Mouse (Mus musculus) neural tube, embryonic 15.5 days (tissue): ENCODE measurements around the gene Cdc6. TPM values are rescaled to one million over a fixed set of nuclear protein-coding genes. Genes with fewer than 3 reads are reported as not detected.

Source experiments
- ATAC-seq: fragments of 200-750 bp; cut with Nextera tagmentation; 2 replicates; pipeline ENCODE4 v1.8.0; 2017; ENCODE audit warnings: mild to moderate bottlenecking, moderate TSS enrichment, moderate library complexity; ENCODE audit not compliant: low FRiP score
- H3K27ac ChIP-seq: fragments of 300-500 bp; sonication (generic); replicated peaks from 2 replicates; pipeline ENCODE4 v1.5.1; 2015; ENCODE audit warnings: mild to moderate bottlenecking, inconsistent platforms
- H3K27me3 ChIP-seq: fragments of 300-500 bp; sonication (generic); replicated peaks from 2 replicates; pipeline ENCODE4 v1.6.1; 2015; ENCODE audit warnings: inconsistent platforms
- H3K36me3 ChIP-seq: fragments of 300-500 bp; sonication (generic); 2 replicates; pipeline ENCODE4 v1.6.1; 2015; ENCODE audit warnings: inconsistent platforms
- H3K4me1 ChIP-seq: fragments of 300-500 bp; sonication (generic); 2 replicates; pipeline ENCODE4 v1.6.1; 2015; ENCODE audit warnings: inconsistent platforms
- H3K4me2 ChIP-seq: fragments of 300-500 bp; sonication (generic); 2 replicates; pipeline ENCODE4 v1.6.1; 2015; ENCODE audit warnings: inconsistent platforms, mild to moderate bottlenecking, moderate library complexity
- H3K4me3 ChIP-seq: fragments of 300-500 bp; sonication (generic); replicated peaks from 2 replicates; pipeline ENCODE4 v1.5.1; 2015; ENCODE audit warnings: mild to moderate bottlenecking, inconsistent platforms
- H3K9ac ChIP-seq: fragments of 300-500 bp; sonication (generic); replicated peaks from 2 replicates; pipeline ENCODE4 v1.6.1; 2015; ENCODE audit warnings: mild to moderate bottlenecking, inconsistent platforms
- H3K9me3 ChIP-seq: fragments of 300-500 bp; sonication (generic); replicated peaks from 2 replicates; pipeline ENCODE4 v1.6.1; 2016; ENCODE audit warnings: inconsistent platforms
- WGBS: fragments of 180-500 bp; shearing (Covaris S2); methylation state at CpG from one replicate; pipeline ENCODE4 v1.1.7; 2015; ENCODE audit warnings: mixed read lengths; 5-methylcytosine and 5-hydroxymethylcytosine counted together
- polyA plus RNA-seq: library from polyadenylated mRNA; unstranded; fragments of >200 nt; fragmentation: Nextera tagmentation; extraction: Ambion mirVana; gene quantifications from 2 replicates; pipeline ENCODE4 v1.2.1, GENCODE M21; 2015

Gene Cdc6
- polyA plus RNA-seq, 1 experiment from 2014 or later: 3.8 TPM

- Histone ChIP-seq H3K27me3 (no peaks in the 10 kb centered on the region), H3K4me1 (peaks cover 10% of the 10 kb centered on the region), H3K27ac (no peak overlapping the region), H3K4me2 (no peak overlapping the region), H3K4me3 (no peak overlapping the region), H3K36me3 (peaks cover 7% of the 10 kb centered on the region; the same call in 1 of the 2 replicates), H3K9ac (no peak overlapping the region), H3K9me3 (no peaks in the 10 kb centered on the region)
- WGBS: 75% methylated on average over 9 of the region's 9 CpGs
- no peak for ATAC-seq
Measured at GRCm38 (mm10) chr11:98877001-98877400, 30.6 kb upstream of the Cdc6 start.

GRCm38 (mm10) chr11:98887703-98888102, 19.9 kb upstream of the Cdc6 start:
- no peak for ATAC-seq
- H3K36me3 ChIP-seq: peaks cover 73% of the 10 kb centered on the region
- no peaks in the 10 kb centered on the region for H3K9me3 ChIP-seq
- H3K27me3 ChIP-seq: no peaks in the 10 kb centered on the region
- H3K4me3 ChIP-seq: no peak overlapping the region
- no peak overlapping the region for H3K27ac ChIP-seq
- no peaks in the 10 kb centered on the region for H3K4me1 ChIP-seq
- no peak overlapping the region for H3K4me2 ChIP-seq
- 97% methylated on average over 3 of the region's 3 CpGs for WGBS
- no peak overlapping the region for H3K9ac ChIP-seq

DNA sequence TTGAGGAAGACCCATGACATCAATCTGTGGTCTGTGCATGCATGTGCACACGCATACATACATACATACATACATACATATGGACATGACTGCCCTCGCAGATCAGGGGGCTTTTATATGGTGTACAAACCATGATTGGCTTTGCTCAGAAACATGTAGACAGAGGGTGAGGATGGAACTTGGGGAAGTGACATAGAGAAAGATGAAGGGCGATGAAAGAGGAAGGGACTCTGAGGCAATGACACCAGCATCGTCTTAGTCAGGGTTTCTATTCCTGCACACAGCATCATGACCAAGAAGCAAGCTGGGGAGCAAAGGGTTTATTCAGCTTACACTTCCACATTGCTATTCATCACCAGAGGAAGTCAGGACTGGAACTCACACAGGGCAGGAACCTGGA, 18.5 kb upstream of the Cdc6 start:
- Histone ChIP-seq H3K4me3 (no peak overlapping the region), H3K36me3 (peaks cover 87% of the 10 kb centered on the region), H3K9ac (no peak overlapping the region), H3K27ac (no peak overlapping the region), H3K27me3 (no peaks in the 10 kb centered on the region), H3K9me3 (no peaks in the 10 kb centered on the region), H3K4me1 (no peaks in the 10 kb centered on the region), H3K4me2 (no peak overlapping the region)
- over 99% methylated on average over 4 of the region's 4 CpGs for WGBS
- no peak for ATAC-seq

DNA sequence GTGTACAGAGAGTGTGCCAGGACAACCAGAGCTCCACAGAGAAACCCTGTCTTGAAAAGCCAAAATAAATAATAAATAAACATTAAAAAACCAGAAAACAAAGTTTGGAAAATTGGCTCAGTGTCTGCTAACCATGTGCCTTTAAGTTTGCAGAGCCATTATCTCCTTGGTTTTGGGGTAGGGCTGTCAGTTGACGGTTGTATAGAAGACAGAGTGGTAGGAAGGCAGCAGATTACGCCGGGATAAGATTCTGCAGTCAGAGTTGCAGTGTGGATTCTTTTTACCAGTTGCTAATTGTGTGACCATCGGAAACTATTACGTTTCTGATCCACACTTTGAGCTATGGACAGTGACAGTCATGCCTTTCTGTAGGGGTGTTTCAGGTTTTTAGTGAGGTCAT, 17.6 kb upstream of the Cdc6 start:
- no peaks in the 10 kb centered on the region for H3K27me3 ChIP-seq
- no peak overlapping the region for H3K27ac ChIP-seq
- H3K9ac ChIP-seq: no peak overlapping the region
- no peak overlapping the region for H3K4me3 ChIP-seq
- no peak for ATAC-seq
- WGBS: 94% methylated on average over 5 of the region's 5 CpGs
- H3K4me2 ChIP-seq: no peak overlapping the region
- peaks cover 88% of the 10 kb centered on the region for H3K36me3 ChIP-seq
- no peaks in the 10 kb centered on the region for H3K9me3 ChIP-seq
- no peaks in the 10 kb centered on the region for H3K4me1 ChIP-seq

GRCm38 (mm10) chr11:98892426-98892825, 15.2 kb upstream of the Cdc6 start:
- H3K4me2 ChIP-seq: no peak overlapping the region
- H3K27ac ChIP-seq: no peak overlapping the region
- no peaks in the 10 kb centered on the region for H3K4me1 ChIP-seq
- no peak overlapping the region for H3K9ac ChIP-seq
- no peak for ATAC-seq
- WGBS: 60% methylated on average over 5 of the region's 5 CpGs
- H3K4me3 ChIP-seq: no peak overlapping the region
- H3K9me3 ChIP-seq: no peaks in the 10 kb centered on the region
- no peaks in the 10 kb centered on the region for H3K27me3 ChIP-seq
- peaks cover 85% of the 10 kb centered on the region for H3K36me3 ChIP-seq

GRCm38 (mm10) chr11:98900529-98901125, 7.0 kb upstream of the Cdc6 start:
- WGBS: 85% methylated on average over 12 of the region's 12 CpGs
- Histone ChIP-seq H3K27ac (no peak overlapping the region), H3K4me3 (no peak overlapping the region), H3K4me2 (no peak overlapping the region), H3K36me3 (peaks cover 64% of the 10 kb centered on the region), H3K27me3 (no peaks in the 10 kb centered on the region), H3K4me1 (no peaks in the 10 kb centered on the region), H3K9me3 (no peaks in the 10 kb centered on the region), H3K9ac (no peak overlapping the region)
- ATAC-seq: no peak

DNA sequence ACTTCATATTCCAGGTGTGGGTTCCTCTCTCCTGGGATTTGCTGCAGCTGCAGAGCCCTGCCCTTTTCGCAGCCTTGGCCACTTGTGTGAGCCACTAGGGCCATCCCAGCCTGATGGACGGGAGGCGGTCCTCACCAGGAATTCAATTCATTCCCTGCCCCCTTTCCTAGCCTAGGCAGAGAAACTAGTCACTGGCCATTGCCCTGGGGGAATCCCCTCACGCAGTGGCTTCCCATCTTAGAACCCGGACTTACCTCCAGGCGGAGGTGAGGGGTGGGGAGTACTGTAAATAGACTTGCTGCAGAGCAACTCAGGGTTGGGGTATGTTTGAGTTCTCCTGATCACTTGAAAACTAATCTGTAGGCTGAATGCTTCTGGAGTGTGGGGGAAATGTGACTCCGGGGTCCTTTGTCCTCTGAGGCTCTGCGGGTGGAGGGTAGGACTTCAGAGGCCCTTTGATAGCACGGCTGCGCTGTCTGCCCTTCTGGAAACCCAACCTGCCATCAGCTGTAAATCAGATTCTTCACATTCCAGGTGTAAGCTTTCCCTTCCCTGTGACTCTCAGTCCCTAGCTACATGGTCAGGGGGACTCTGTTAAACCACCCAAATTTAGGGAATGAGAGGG, 4.9 kb upstream of the Cdc6 start:
- Histone ChIP-seq H3K27ac (no peak overlapping the region), H3K9ac (no peak overlapping the region)

DNA sequence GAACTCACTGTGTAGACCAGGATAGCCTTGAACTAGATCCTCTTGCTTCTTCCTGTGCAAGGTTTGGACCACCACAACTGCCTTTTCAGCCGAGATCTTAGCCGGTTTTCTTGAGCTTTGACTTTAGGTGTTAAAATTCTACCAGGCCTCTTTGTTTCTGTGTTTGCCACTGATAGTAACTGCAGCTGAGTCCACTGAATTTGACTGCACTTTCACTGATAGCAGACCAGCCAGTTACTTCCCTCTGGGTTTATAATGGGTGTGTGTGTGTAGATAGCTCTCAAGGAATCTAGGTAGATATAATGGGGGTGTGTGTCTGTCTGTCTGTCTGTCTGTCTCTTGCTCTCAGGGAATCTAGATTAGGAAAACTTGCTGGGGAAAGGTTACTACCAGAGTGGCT, 3.0 kb upstream of the Cdc6 start:
- H3K36me3 ChIP-seq: peaks cover 36% of the 10 kb centered on the region
- WGBS: 83% methylated on average over 2 of the region's 2 CpGs
- H3K4me2 ChIP-seq: no peak overlapping the region
- peaks cover 15% of the 10 kb centered on the region for H3K4me1 ChIP-seq
- no peak overlapping the region for H3K27ac ChIP-seq
- no peak overlapping the region for H3K9ac ChIP-seq
- no peaks in the 10 kb centered on the region for H3K9me3 ChIP-seq
- no peak overlapping the region for H3K4me3 ChIP-seq
- no peak for ATAC-seq
- no peaks in the 10 kb centered on the region for H3K27me3 ChIP-seq

More for the DNA sequence above, 4.9 kb upstream of the Cdc6 start:
- Histone ChIP-seq H3K9me3 (no peaks in the 10 kb centered on the region), H3K27me3 (no peaks in the 10 kb centered on the region), H3K36me3 (peaks cover 50% of the 10 kb centered on the region), H3K4me3 (no peak overlapping the region), H3K4me2 (no peak overlapping the region), H3K4me1 (peaks cover 6% of the 10 kb centered on the region)
- WGBS: 14% methylated on average over 10 of the region's 10 CpGs
- ATAC-seq: no peak

DNA sequence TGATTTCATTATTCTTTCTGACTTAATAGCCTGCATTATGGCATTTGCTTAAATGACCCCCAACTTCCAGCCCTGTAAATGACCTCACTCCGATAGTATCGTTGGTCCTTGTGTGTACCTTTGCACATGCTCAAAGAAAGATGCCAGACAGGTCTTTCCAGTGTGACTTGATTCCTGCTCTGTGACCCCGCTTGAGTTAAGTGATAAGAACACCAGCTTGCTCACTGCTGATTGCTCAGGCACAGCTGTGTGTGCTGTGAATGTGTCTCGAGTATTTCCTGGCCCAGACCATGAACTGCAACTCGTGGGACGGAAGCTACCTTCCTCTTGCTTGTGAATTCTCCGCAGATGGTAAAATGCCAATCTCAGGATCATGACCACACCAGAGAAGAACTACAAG, 2.6 kb upstream of the Cdc6 start:
- Histone ChIP-seq H3K36me3 (peaks cover 31% of the 10 kb centered on the region), H3K27ac (no peak overlapping the region), H3K4me2 (no peak overlapping the region), H3K9me3 (no peaks in the 10 kb centered on the region), H3K4me1 (peaks cover 19% of the 10 kb centered on the region), H3K4me3 (no peak overlapping the region), H3K9ac (no peak overlapping the region), H3K27me3 (no peaks in the 10 kb centered on the region)
- 90% methylated on average over 7 of the region's 7 CpGs for WGBS
- no peak for ATAC-seq

- Histone ChIP-seq H3K27me3 (no peaks in the 10 kb centered on the region), H3K27ac (no peak overlapping the region), H3K4me1 (peaks cover 19% of the 10 kb centered on the region), H3K4me3 (no peak overlapping the region), H3K9ac (no peak overlapping the region), H3K36me3 (peaks cover 26% of the 10 kb centered on the region), H3K9me3 (no peaks in the 10 kb centered on the region), H3K4me2 (no peak overlapping the region)
- ATAC-seq: no peak
- 87% methylated on average over 4 of the region's 4 CpGs for WGBS
Measured at GRCm38 (mm10) chr11:98905583-98905982, 2.0 kb upstream of the Cdc6 start.

DNA sequence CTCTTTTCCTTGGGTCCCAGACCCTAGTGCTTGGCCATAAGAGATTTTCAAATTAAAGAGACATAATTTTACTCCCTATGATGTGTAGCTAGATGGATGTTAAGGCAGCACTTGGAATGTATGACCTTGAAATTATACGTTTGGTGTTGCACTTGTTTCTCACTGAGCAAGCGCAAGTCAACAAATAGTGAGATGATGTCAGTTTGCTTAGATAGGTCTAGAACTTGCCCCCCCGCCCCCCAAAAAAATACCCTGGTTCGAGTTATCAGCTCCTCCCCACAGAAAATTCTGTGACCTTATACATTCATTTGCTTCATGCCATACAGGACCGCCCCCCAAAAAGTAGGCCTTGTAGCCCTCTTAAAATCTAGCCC, 551 bp upstream of the Cdc6 start:
- 58% methylated on average over 5 of the region's 5 CpGs for WGBS
- Histone ChIP-seq H3K36me3 (peaks cover 21% of the 10 kb centered on the region; the same call in 1 of the 2 replicates), H3K9me3 (no peaks in the 10 kb centered on the region), H3K4me2 (peak overlapping the region; percentile 97), H3K27ac (peak overlapping the region; percentile 58), H3K27me3 (no peaks in the 10 kb centered on the region), H3K9ac (no peak overlapping the region), H3K4me3 (peak overlapping the region; percentile 47), H3K4me1 (peaks cover 19% of the 10 kb centered on the region)
- no peak for ATAC-seq

- Histone ChIP-seq H3K36me3 (peaks cover 11% of the 10 kb centered on the region; the same call in 1 of the 2 replicates), H3K9ac (no peak overlapping the region), H3K4me1 (peaks cover 24% of the 10 kb centered on the region), H3K9me3 (no peaks in the 10 kb centered on the region), H3K27me3 (no peaks in the 10 kb centered on the region), H3K4me2 (0 out of 2 replicates have a peak overlapping the region, but pooled peaks have one; percentile 97), H3K27ac (no peak overlapping the region), H3K4me3 (no peak overlapping the region)
- ATAC-seq: no peak
- WGBS: 41% methylated on average over 6 of the region's 6 CpGs
Measured at GRCm38 (mm10) chr11:98909654-98910053, 2.1 kb downstream of the Cdc6 start.
